Mouse (Mus musculus): ENCODE data around the gene Auts2. TPM values are rescaled to one million over a fixed set of nuclear protein-coding genes. Genes with fewer than 3 reads are reported as not detected.

Gene Auts2
- total RNA-seq, 2 experiments from 2014 or later, result 100 to 137 TPM

GRCm38 (mm10) chr5:131646192-131646775, 896.9 kb downstream of the Auts2 start:
- intact Hi-C loops (cut with DNase I), result loop anchor here (10.0 kb wide), 1 partner anchor 111 kb away; no protein-coding TSS in a partner anchor
- no peak for DNase-seq (ENCODE audit: low spot score in 2 of 2)

- DNase-seq (ENCODE audit: low spot score in 2 of 2), result no peak
- intact Hi-C loops (cut with DNase I), result loop anchor here (10.0 kb wide), 1 partner anchor 111 kb away; no protein-coding TSS in a partner anchor
Observed at GRCm38 (mm10) chr5:131645341-131646191, 897.6 kb downstream of the Auts2 start.

DNA sequence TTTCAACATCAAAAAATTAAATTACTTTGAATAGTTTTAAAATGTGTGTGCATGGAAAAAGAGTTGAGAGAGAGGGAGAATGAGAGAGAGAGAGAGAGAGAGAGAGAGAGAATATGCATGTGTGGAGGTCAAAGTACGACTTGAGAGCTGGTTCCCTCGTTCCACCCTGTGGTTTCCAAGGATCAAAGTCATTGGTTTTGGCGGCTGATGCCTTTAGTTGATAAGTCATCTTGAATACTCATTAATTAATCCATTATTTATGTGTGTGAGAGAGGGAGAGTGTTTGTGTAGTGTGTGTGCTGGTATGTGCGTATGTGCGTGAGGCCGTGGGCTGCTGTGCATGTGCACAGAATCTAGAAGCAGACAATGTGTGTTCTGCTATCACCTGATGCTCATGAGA, 898.8 kb downstream of the Auts2 start:
- intact Hi-C loops (cut with DNase I), result loop anchor here (10.0 kb wide), 1 partner anchor 110 kb away; no protein-coding TSS in a partner anchor
- no peak for DNase-seq (ENCODE audit: low spot score in 2 of 2)

DNA sequence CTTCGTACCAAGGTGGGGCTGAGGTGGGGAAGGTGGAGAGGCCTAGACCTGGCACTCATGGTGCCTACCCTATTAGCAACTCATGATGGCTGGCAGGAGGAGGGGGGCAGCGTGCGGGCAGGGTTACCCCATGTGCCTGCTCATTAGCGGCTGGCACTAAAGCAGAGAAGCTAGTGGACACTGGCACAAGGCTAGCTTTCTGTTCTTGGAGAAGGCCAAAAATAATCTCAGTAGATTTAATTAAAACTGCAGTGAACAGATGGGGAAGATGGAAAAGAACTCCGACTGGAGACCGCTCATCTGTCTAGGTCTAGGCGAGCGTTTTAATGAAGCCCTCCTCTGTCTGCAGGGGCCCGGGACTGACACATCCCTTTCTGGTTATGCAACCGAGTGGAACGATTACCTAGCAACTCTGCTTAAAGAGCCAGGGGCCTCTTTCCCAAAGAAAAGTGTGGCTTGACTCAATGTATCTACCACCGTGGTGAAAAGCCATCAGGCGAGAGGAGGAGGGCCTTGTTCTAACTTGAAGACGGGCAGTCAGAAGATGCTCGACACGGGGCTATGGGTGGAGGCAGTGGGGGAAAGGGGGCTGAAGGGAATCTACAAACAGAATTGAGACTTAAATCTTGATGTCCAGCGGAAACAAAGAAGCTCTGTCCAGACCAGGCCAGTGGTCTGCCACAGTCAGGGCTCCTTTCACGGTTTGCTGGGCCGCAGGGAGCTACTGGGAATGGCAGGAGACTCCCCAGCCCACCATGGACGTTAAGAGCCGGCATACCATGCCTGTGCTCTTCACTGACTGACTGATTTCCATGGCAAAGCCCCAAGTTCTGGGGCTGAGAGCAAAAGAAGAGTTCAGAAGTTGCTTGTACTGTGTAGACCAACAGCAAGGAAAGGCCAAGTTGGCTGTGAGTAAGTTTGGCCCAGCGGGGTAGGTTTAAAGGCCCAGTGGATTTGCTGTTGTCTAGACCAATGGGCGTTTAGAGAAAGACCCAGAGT, 899.7 kb downstream of the Auts2 start:
- intact Hi-C loops (cut with DNase I), result loop anchor here (10.0 kb wide), 1 partner anchor 109 kb away; no protein-coding TSS in a partner anchor
- DNase-seq (ENCODE audit: low spot score in 2 of 2), result peak; percentile 57 to 73

GRCm38 (mm10) chr5:131642752-131643151, 900.4 kb downstream of the Auts2 start:
- DNase-seq (ENCODE audit: low spot score in 2 of 2), result no peak
- intact Hi-C loops (cut with DNase I), result loop anchor here (10.0 kb wide), 1 partner anchor 108 kb away; no protein-coding TSS in a partner anchor

- no peak for DNase-seq (ENCODE audit: low spot score in 2 of 2)
- intact Hi-C loops (cut with DNase I), result no loop called here
Observed at GRCm38 (mm10) chr5:131636431-131636830, 906.7 kb downstream of the Auts2 start.

GRCm38 (mm10) chr5:131634731-131635130, 908.4 kb downstream of the Auts2 start:
- intact Hi-C loops (cut with DNase I), result no loop called here
- DNase-seq (ENCODE audit: low spot score in 2 of 2), result no peak

DNA sequence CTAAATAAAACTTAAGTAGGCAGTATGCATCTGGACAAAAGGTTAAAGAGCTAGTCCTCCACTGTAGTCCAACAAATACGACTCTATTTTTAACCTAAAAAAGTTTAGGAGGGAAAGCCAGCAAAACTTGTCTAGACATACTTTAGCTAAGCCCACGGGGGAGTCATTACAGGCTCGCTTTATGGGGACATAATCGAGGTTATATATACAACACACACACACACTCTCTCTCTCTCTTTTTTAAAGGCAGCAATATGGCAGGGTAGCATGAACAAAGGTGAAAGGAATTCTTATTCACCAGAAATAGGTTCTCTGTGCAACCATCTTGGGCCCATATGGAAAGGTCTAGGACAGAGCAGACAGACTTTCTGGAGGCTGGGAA, 911.2 kb downstream of the Auts2 start:
- intact Hi-C loops (cut with DNase I), result no loop called here

DNA sequence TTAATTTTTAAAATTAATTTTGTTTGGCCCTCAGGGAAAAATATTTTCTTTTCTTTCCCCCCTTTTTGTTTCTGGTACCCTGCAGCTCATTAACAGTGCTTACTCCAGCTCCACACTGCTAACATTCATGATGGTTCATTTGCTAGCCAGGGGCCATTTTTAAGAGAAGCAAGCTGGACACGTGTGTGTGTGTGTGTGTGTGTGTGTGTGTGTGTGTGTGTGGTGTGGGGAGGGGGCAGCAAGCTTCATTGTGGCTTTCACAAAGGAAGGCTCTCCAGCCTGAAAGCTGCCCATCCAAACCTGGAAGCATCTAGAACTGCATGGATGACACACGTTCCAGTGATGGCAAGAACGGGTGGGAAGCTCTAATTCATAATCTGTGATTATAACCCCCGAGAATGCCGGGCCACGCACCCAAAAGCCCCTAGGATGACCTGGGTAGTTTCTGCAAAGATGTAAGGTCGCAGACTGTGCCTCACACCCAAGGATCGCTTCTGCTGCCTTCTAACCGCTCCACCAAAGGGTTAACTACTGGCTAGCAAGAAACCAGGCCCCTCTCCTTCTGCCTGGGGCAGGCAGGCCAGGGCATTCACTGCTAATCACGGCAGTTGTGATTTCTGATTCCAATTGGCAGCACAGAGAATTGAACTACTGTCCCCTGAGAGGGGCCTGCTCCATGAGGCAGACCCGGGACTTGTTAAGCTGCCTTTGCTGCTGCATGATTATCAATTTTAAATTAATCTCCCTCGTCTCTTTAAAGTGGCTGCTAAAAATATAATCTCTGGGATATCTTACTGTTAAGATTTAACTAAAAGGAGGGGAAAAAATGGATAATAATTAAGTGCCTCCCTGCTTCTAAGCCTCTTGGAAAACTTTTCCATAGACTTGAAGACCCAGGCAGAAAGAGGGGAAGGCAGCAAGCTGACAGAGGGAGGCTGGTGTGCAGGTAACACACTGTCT, 911.8 kb downstream of the Auts2 start:
- no peak for DNase-seq (ENCODE audit: low spot score in 2 of 2)
- intact Hi-C loops (cut with DNase I), result no loop called here

More for the DNA sequence above, 911.2 kb downstream of the Auts2 start:
- no peak for DNase-seq (ENCODE audit: low spot score in 2 of 2)

- DNase-seq (ENCODE audit: low spot score in 2 of 2), result no peak
- intact Hi-C loops (cut with DNase I), result no loop called here
Observed at GRCm38 (mm10) chr5:131630577-131630976, 912.6 kb downstream of the Auts2 start.

- intact Hi-C loops (cut with DNase I), result no loop called here
- DNase-seq (ENCODE audit: low spot score in 2 of 2), result peak; percentile 22 to 45
Observed at GRCm38 (mm10) chr5:131616113-131616876, 926.8 kb downstream of the Auts2 start.

GRCm38 (mm10) chr5:131614238-131614637, 928.9 kb downstream of the Auts2 start:
- intact Hi-C loops (cut with DNase I), result no loop called here
- no peak for DNase-seq (ENCODE audit: low spot score in 2 of 2)

DNA sequence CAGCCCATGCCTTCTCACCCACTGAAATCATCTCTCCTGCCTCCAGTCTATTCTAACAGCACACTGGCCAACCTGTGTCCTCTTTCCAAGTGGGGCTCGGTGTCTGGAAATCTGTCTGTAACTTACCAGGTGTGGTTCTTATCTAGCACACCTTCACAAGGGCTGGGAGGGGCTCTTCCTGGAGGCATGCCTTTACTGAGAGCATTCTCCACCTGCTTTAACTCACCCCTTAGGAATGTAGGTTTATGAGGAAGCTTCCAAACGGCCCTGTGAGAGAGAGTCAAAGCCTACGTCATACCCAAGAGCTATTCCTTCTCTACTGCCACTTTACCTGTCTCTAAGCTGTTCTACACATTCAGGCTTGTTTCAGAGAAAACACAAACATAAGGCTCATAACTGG, 929.8 kb downstream of the Auts2 start:
- intact Hi-C loops (cut with DNase I), result no loop called here
- DNase-seq (ENCODE audit: low spot score in 2 of 2), result no peak

- DNase-seq (ENCODE audit: low spot score in 2 of 2), result no peak
- intact Hi-C loops (cut with DNase I), result no loop called here
Observed at GRCm38 (mm10) chr5:131610702-131611101, 932.4 kb downstream of the Auts2 start.

DNA sequence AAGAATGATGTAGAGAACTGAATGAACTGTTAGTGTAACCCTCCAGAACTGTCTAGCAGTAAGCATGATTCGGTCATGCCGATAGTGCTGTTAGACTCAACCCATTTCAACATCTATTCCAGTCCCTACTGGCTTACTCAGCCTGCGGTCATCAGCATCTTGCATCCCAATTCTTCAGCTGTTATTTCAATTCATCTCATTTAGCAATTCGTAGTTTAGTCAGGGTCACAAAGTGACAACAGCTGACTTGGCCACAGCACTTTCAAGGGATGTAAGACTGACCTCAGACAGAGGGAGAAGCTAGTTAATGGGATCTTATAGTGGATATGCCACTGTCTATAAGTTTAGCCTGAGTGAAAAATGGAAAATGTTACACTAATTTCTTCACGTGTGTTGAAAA, 936.4 kb downstream of the Auts2 start:
- DNase-seq (ENCODE audit: low spot score in 2 of 2), result no peak
- intact Hi-C loops (cut with DNase I), result no loop called here

DNA sequence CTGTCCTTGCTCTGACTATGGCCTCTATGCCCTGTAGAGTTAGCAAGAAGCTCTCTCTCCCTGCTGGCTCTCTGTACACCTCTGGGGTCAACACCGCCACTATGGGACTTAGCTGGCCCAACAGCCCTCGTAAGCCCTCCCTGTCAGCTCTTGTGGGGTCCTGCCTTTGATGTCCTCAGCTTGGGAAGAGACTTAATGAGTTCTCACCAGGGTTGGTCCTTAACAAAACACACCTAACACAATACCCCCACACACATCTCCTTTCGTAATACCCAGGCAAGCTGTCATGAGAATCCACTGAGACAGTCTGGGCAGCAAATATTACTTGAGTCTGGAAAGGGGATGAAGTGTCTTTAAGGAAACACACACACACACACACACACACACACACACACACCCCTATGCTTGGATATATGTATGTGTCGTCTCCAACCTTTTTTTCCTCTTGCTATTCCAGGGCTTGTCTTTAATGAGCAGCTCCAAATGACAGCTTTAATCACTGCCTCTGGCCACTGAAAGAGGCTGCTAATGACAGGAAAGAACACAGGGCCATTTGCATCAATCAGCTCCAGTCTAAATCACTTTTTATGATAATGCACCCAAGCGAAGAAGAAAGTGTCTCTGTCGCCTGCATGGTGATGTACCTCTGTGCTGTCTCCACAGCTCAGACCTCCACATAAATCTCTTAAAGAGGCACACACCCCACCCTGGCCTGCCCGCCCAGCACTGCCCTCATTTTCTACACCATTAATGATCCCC, 941.0 kb downstream of the Auts2 start:
- no peak for DNase-seq (ENCODE audit: low spot score in 2 of 2)
- intact Hi-C loops (cut with DNase I), result no loop called here
